Mouse (Mus musculus): ENCODE data around the gene Ankrd33b. TPM values are rescaled to one million over a fixed set of nuclear protein-coding genes. Genes with fewer than 3 reads are reported as not detected.

Ankrd33b gene
- total RNA-seq, 1 experiment from 2014 or later: 0.23 TPM

DNA sequence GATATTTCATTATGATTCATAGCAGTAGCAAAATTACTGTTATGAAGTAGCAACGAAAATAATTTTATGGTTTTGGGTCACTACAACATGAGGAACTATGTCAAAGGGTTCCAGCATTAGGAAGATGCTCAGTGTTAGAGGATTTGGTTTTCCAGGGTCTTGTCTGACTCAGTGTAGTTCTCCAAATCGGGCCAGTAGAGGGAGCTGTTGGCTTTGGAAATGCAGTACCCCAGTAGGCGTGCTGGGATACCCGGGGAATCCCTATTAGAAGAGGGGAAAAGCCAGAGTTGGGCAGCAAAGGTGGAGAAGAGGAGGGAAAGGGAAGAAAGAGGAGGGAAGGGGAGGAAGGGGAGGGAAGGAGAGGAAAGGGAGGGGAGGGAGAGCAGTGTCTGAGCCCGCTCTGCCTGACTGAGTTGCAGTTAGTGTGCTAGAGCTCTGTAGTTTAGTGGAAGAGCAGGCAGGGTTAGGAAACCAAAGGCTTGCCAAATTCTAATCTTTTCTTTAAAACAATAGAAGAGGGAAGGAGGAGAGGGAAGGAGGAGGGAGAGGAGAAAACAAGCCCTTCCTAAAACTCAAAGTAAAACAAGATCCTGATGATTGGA lies 51.8 kb downstream of the Ankrd33b start:
- ATAC-seq (replicated peaks; ENCODE audit: low read depth, poor library complexity, severe bottlenecking): peak; percentile 83

DNA sequence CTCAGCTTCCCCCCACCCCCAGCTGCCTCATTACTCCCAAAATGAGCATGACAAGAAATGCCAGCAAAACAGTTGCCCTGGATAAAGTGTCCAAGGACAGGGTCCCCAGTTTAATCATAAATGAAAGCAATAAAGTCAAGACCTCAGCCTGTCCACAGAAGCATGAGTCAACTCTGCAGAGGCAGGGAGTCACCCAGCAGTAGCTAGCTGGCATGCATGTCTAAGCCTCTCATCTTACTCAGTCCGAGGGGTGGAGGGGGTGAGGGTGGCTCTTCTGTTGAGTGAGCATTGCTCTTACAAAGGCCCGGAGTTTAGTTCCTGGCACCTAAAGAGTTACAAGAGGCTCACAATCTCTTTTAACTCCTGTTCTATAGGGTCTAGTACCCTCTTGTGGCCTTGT lies 55.5 kb downstream of the Ankrd33b start:
- no peak for ATAC-seq (replicated peaks; ENCODE audit: low read depth, poor library complexity, severe bottlenecking)

DNA sequence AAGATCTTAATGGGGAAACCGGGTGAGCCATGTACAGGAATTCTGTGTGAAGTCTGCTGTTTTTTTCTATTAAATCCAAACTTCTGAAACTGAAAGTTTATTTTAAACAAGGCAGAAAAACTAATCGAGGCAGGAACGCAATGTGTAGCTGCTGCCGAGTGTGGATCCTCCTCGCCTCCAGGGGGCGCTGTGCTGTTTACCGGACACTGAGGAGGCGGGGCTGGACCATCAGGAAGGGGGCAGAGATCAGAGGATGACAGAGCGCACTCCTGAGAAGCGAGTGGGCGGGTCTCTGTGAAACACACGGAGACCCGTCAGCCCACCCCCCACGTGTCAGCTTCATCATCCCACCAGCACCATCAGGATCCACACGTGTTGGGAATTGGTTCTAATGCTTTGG lies 58.0 kb downstream of the Ankrd33b start:
- no peak for ATAC-seq (replicated peaks; ENCODE audit: low read depth, poor library complexity, severe bottlenecking)

DNA sequence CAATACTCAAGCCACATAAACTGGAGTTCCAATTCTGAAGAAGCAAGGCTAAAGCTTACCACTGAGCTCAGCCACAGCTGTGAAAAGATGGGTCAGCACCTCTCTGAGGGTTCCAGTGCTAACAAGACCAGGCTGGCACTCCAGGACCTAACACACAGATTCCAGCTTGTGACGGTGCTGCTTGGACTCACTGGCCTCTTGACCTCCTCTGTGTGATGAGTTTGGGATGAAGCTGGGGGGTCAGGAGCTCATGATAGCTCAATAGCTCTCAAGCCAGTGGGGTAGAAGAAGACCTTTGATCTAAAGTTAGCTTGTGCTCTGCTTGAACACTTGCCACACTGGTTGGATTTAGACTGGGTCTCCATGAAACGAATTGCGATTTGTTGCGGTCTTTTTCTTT lies 60.8 kb downstream of the Ankrd33b start:
- no peak for ATAC-seq (replicated peaks; ENCODE audit: low read depth, poor library complexity, severe bottlenecking)

DNA sequence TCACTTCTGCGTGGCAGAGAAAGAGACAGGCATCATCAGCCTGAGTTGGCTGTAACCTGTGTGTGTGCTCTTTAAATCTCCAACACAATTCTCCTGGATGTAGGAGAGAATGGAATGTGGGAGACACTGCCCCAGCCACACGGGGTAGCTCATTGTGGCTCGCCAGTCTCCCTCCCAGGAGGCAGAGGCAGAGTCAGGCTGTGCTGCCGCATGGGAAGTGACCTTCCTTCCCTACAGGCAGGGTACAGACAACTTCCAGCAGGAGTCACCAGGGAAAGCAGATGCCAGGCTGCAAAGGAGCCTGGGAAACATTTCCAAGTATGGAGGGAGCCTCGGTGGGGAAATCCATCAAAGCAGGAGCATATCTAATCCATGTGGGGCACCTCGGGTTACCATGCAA lies 62.3 kb downstream of the Ankrd33b start:
- ATAC-seq (replicated peaks; ENCODE audit: low read depth, poor library complexity, severe bottlenecking): no peak

DNA sequence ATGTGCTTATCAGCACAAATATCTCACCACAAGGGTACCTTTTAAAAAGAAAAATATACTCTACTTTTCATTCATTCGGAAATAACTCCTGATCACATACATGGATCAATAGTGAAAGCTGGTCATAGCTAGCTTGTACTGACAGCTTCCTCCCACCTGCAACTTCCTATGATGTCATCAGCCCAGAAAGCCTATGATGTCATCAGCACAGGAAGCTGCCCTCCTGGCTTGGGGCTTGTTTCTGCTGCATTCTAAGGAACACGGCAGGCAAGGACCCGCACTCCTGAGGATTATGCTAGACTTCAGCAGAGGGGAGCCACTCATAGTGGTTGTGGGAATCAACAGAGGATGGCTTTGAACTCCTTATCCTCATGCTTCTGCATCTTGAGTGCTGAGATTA lies 63.2 kb downstream of the Ankrd33b start:
- ATAC-seq (replicated peaks; ENCODE audit: low read depth, poor library complexity, severe bottlenecking): no peak

DNA sequence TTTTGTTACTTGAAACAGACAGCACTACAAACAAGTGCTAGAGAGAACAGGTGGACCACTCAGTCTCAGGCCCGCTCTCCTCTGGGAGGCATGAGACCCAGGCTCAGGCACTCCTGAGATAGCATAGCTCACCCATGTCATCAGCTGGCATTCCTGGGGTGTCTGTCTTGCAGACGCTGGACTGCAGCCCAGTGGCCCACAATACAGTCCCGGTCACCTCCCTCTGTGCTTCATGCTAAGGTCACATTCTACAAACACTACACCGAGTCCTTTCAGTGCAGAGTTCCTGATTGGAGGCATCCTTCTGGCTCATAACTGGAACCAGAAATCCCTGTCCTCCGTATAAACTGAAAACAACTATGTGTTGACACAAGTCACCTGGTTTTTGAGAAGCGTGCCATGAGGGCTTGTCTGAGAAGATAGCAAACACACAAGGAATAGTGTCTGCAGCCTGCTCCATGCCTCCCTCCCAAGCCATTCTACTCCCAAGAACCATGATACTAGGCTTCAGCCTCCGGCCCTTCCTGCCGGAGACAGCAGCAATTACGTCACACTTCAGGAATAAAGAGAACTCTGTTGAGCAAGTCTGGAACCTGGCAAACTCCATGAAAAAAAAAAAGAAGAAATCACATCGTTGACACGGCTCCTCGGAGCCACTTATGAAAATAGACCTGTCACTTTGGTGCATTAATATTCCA lies 65.1 kb downstream of the Ankrd33b start:
- no peak for ATAC-seq (replicated peaks; ENCODE audit: low read depth, poor library complexity, severe bottlenecking)

DNA sequence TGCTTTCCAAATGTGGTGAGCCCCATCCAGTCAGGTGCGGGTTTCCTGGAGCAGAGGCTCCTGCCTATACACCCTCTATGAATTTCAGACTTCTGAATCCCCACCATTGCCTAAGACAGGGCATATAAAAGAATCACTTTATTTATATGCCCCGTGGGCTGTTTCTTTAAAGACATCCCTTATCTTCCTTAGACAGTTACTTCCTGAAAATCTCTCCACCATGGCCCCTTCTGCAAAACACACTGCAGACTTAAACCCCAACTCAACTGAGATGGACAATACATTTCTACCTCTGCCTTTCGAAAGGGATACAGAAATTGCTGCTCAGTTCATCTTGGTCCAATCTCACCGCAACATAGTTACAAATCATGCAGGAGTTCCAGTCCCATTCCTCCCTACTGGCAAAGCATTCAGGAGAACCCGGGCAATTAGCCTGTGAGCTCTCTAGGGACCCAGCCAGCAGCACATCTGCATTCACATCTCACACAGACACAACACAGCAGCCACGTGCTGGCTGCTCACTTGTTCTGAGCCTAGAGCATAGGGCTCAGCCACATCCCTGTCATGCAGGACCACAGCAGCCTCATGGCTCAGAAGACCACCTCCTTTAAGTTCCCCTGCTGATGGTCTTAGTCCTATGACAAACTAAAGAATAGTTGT lies 68.1 kb downstream of the Ankrd33b start:
- peak; percentile 88 for ATAC-seq (replicated peaks; ENCODE audit: low read depth, poor library complexity, severe bottlenecking)

DNA sequence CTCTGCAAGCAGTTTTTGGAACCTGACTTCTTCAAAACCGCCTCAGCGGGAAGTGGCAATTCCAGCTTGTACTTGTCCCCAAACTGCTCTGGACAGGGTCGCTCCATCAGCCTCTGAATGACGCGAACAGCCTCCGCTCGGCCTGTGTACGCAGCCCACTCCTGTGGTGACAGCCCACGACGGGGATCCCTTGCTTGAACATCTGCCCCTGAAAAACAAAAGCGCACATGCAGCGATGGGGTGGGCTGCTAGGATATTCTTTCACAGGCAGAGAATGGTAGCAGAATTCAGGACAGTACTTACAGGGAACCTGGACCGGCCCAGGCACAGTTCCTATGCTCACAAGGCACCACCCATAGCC lies 69.8 kb downstream of the Ankrd33b start:
- no peak for ATAC-seq (replicated peaks; ENCODE audit: low read depth, poor library complexity, severe bottlenecking)

DNA sequence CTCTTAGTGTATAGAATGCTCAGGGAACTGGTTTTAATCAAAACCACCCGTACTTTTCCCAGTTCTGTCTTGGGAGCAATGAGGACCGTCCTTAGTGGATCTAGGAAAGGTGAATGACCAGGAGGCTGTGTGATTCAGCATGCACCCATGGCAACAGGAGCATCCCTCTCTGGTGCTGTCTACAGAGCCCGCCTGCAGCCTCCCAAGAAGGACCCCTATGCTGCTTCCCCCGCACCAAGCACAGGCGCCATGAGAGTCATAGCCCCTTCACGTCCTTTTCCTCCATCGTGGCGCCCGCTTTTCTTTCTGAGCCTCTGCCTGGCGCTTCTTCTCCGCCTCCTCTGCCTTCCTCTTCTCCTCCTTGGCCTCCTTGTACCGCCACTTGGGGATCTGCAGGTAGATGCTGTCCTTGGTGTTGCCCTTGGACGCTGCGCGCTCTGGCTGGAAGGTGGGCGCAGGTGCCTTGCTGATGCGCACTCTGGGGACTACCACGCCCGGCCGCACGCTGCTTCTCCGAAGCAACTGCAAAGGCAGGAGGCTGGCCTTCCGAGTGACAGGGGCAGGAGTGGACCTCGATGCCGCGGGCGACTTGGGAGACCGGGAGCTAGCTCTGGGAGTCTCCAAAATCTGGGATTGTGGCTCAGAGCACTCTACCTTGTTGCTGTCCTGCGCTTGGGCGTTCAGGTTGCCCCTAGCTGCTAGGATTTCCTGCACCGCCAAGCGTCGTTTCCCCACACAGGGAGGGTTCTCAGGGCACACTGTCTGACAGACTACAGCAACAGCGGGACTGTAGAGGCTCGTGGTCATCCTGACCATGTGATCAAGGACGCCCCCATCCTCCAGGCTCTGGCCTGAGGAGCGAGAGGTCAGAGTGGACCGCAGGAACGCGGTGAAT lies 70.4 kb downstream of the Ankrd33b start:
- no peak for ATAC-seq (replicated peaks; ENCODE audit: low read depth, poor library complexity, severe bottlenecking)

DNA sequence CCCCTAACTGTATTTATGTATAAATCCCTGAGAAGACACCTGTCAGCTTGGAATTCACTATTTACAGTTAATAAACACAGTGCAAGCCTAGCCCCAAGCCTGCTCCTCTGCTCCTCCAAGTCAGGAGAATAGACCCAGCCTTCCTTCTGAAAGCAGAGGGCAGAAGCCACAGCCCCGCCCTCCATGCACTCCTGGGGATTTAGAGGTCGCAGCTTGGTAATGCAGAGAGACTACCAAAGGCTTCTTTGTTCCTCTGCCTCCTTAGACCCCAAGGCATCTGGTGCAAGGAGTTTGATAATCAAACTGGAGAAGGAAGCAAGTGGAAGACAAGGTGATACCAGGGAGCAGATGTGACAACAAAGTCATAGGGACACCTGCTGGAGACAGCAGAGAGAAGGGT lies 73.2 kb downstream of the Ankrd33b start:
- ATAC-seq (replicated peaks; ENCODE audit: low read depth, poor library complexity, severe bottlenecking): no peak

DNA sequence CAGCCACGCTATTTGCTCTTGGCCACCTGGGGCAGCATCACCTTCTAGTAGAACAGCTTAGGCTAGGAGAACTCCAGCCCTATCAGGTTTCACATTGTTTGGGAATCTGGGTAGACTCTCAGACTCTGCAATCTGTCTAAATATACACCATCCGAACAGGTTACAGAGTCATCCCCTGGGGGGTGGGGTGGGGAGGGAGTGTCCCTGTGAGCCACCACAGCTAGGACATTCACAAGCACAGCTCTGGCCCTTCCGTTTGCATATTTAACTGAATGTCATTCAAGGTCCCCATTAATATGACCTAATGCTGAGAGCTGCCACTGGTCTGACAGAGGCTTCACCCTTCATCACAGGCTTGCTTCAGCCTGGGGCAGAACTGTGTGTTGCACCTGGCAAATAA lies 74.9 kb downstream of the Ankrd33b start:
- no peak for ATAC-seq (replicated peaks; ENCODE audit: low read depth, poor library complexity, severe bottlenecking)

DNA sequence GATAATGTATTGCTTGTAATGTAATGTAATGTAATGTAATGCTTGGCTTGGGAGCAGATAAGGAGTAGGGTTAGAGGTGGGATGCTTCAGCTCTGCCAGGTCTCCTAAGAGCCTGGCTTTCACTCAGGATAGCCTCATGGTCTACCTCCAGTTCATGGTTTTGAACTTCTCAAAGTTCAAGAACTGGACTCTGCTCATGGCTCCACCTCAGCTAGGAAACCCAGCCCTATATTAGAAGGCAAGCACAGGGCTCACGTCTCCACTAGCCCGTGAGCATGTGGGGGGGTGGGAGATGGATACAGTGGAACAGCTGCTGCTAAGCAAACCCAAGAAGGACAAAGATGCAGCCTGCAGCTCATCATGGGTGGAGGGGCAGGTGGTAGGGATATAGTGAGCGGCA lies 81.8 kb downstream of the Ankrd33b start:
- ATAC-seq (replicated peaks; ENCODE audit: low read depth, poor library complexity, severe bottlenecking): no peak

DNA sequence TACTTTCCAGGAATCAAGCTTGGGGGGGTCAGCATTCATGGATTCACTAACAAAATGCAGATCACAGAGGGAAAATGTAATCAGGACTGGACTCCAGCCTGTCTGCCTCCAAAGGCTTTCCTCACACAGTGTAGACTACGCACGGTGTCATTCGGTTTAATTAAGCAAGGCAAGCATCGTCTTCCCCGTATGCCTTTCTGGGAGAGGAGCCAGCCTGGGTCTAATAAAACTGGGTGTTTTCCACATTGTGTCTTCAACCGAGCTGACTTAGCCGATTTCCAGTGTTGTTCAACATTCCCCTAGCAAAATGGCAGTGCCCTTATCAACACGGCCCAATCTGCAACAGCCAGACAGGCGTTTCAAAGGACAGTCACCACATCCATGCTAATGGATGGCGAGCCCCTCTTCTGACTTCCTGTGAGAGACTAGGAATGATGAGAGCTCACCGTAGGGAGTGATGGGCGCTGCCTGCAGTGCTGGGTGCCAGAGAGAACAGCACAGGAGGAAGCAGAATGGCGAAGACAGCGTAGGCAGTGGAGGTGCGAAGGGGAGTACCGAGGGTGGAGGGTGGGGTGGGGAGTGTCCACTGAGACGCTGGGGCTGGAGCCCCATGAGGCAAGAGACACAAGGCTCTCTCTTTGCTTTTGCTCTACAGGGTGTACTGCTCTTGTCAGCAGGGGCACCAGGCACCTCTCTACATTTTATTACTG lies 82.4 kb downstream of the Ankrd33b start:
- ATAC-seq (replicated peaks; ENCODE audit: low read depth, poor library complexity, severe bottlenecking): no peak

DNA sequence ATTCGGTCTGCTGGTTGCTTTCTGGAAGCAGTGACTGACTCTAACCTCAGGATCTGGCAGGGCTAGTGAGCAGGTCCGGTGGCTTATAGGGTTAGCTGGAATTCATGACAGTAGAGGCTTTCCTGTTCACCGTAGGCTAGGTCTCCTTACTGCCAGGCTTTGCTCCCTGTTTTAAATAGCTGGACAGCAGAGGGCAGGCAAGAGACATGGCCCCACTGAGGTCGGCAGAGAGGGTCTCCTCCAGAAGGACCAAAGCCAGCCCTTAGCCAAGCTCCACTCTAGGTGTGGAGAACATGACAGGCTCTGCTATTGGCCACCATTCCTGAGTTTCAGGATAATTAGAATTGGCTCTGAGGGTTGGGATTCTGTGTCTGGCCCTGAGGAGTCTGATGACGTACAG lies 83.4 kb downstream of the Ankrd33b start:
- peak; percentile 50; the same call in 1 of the 2 replicates for ATAC-seq (replicated peaks; ENCODE audit: low read depth, poor library complexity, severe bottlenecking)

DNA sequence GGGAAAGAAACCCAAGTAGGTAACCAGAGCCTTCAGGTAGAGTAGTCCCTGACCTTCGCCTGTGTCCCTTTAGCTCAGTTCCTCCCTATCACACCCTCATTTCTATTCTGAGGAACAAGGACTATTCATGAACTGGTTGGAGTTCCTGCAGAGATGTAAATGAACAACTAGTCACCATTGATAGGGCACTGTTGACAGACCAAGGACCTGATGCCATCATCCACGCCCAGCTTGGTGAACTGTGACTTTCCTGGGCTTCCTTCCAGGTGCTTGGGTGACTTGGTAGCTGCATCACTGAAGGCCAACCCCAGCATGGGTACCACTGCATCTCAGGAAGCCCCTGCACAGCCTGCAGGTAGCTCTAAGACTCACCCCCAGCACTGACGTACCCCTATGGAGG lies 85.2 kb downstream of the Ankrd33b start:
- ATAC-seq (replicated peaks; ENCODE audit: low read depth, poor library complexity, severe bottlenecking): no peak

DNA sequence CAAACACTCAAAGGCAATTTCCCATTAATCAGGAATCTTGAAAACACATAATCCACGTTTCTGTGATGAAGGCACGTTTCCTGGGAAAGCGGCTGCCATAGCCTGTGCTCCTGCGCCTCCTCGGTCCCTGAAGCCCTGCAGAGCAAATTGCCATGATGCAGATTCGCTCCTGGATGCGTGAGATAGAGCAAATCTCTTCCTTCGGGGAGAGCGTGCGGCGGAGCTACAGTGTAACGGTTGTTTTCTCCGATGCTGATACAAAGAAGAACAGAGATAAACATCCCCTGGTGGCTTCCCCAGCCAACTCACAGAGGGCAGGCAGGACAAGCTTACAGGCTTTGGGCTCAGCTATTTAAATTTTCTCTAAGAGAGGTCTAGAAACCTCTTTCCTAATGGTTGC lies 85.7 kb downstream of the Ankrd33b start:
- no peak for ATAC-seq (replicated peaks; ENCODE audit: low read depth, poor library complexity, severe bottlenecking)

DNA sequence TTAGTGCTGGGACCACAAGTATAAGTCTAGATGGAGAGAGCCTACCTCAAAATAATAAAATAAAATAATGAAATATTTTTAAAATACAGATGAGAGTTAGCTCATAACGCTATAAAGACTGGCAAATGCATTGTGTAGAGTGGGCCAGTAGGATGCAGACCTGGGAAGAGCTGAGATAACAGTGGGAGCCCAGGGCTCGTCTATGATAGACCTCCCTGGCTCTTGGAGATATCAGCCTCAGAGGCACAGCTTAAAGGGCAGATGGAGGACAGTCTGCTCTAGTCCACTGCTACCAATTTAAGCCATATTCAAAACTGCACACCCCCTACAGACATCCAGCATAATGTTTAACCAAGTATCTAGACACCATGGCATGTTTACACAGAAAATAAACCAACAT lies 86.8 kb downstream of the Ankrd33b start:
- ATAC-seq (replicated peaks; ENCODE audit: low read depth, poor library complexity, severe bottlenecking): no peak

DNA sequence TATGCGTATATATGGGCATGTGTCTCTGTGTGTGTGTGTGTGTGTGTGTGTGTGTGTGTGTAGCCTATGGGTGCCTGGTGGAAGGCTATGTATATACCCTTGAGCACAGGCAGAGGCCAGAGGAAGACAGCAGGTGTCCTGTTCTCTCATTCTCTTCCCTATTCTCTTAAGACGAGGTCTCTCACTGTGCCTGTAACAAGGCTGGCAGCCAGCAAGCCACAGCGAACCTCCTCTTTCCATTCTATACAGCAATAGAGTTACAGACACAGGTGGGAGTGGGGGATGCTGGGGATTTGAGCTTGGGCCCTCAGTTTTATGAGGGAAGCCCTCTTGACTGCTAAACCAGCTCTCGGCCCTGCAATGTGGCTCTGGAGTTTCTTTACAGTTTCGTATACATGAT lies 87.5 kb downstream of the Ankrd33b start:
- ATAC-seq (replicated peaks; ENCODE audit: low read depth, poor library complexity, severe bottlenecking): no peak

DNA sequence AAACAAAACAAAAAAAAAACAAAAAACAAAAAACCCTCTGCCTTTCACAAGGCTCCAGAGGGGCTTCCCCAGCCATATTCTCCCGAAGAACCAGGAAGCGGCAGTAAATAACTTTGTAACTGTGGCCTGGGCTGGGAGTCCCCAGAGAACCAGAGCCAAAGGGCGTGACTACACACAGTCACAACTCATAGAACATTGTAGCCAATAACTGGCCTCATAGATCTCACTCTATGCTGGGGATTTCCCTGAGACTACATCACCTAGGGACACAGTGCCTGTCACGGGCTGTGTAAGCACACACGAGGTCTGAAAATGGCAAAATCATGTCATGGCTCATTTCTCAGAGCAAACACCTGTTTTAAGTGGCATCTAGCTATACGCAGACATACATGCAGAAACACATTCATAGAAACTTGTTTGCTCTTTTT lies 87.9 kb downstream of the Ankrd33b start:
- ATAC-seq (replicated peaks; ENCODE audit: low read depth, poor library complexity, severe bottlenecking): peak; percentile 58

Measured in common myeloid progenitor, adult 5-6 weeks (primary cell).